Mouse (Mus musculus) G1E (cell line): ENCODE results near the gene Kcnip4. TPM values are rescaled to one million over a fixed set of nuclear protein-coding genes. Genes with fewer than 3 reads are reported as not detected.

Experiments
- ATAC-seq: 2 replicates; pipeline ENCODE4 v1.8.0; 2016; ENCODE audit warnings: mild to moderate bottlenecking; ENCODE audit not compliant: insufficient number of reproducible peaks, poor library complexity, low FRiP score, severe bottlenecking; ENCODE audit errors: extremely low read depth
- DNase-seq: peaks from one replicate; pipeline ENCODE4 v3.0.0; 2012; ENCODE audit warnings: low spot score
- H3K27me3 ChIP-seq: 2 replicates; pipeline ENCODE4 v1.6.1; 2012; ENCODE audit warnings: mild to moderate bottlenecking, low read length, inconsistent platforms; ENCODE audit not compliant: insufficient read depth
- H3K36me3 ChIP-seq: replicated peaks from 2 replicates; pipeline ENCODE3; 2012; ENCODE audit warnings: mild to moderate bottlenecking, inconsistent platforms
- H3K4me1 ChIP-seq: 2 replicates; pipeline ENCODE4 v1.6.1; 2012; ENCODE audit warnings: low read depth, low read length, inconsistent platforms, mixed read lengths; ENCODE audit not compliant: insufficient read depth
- H3K4me3 ChIP-seq: 2 replicates; pipeline ENCODE4 v1.5.1; 2012; ENCODE audit warnings: low read depth, mild to moderate bottlenecking, inconsistent platforms, low read length, moderate library complexity, mixed read lengths
- H3K9me3 ChIP-seq: replicated peaks from 2 replicates; pipeline ENCODE4 v1.6.1; 2012; ENCODE audit warnings: inconsistent platforms
- CTCF ChIP-seq: IDR thresholded peaks from 2 replicates; pipeline ENCODE4 v1.5.1; 2012; ENCODE audit warnings: low read depth, low read length, inconsistent platforms, mixed read lengths
- GATA1 ChIP-seq: IDR thresholded peaks from 2 replicates; pipeline ENCODE4 v1.6.1; 2012; ENCODE audit warnings: borderline replicate concordance, low read length, inconsistent platforms, mixed read lengths
- GATA2 ChIP-seq: IDR thresholded peaks from 2 replicates; pipeline ENCODE4 v1.6.1; 2012; ENCODE audit warnings: low read depth, low read length, inconsistent platforms, borderline replicate concordance
- POLR2AphosphoS5 ChIP-seq: IDR thresholded peaks from 2 replicates; pipeline ENCODE4 v1.6.1; 2012; ENCODE audit warnings: low read depth, low read length, inconsistent platforms; ENCODE audit not compliant: insufficient replicate concordance
- TAL1 ChIP-seq: conservative IDR thresholded peaks from 2 replicates; pipeline ENCODE4 v1.6.1; 2012; ENCODE audit warnings: low read depth, low read length, inconsistent platforms, mixed read lengths
- polyA plus RNA-seq: library from polyadenylated mRNA; stranded (reverse); fragments of >175 nt; gene quantifications from 2 replicates; pipeline ENCODE4 v1.2.3, GENCODE M21; 2012
- total RNA-seq, 2 experiments: library from RNA; stranded (forward) in 1 of 2; stranded (reverse) in 1 of 2; fragments of 200-1000 nt in 1 of 2; fragments of >200 nt in 1 of 2; fragmentation: Nextera tagmentation in 1 of 2; gene quantifications; 2 replicates each; pipeline ENCODE4 v1.2.3; 2014 to 2017

Kcnip4 gene
- total and polyA plus RNA-seq, 3 experiments = 0.05 to 0.38 TPM; not detected in 1

DNA sequence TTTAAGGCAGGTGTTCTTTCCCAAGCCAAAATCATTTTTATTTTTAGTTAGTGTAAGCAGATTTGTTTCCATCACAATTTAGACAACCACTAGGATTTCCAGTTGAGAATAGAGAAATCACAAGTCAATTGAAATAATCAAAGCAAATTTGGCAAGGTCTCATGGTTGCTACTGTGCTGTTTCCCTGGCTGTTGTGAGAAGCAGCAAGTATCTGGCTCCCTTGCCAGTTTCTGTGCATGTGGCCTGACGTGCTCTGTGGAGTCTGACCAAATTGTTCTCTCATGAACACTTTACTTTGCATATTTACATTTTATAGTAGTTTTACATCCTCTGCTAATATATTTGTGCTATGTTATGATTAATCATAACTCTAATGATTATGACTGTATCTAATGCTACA lies 217.9 kb downstream of the Kcnip4 start:
- Histone ChIP-seq H3K4me1 (no peaks in the 10 kb centered on the region), H3K9me3 (no peaks in the 10 kb centered on the region), H3K36me3 (no peaks in the 10 kb centered on the region), H3K27me3 (no peaks in the 10 kb centered on the region; the same call in 1 of the 2 replicates), H3K4me3 (no peak overlapping the region)
- DNase-seq = no peak
- TF ChIP-seq TAL1 (no peak), GATA2 (no peak), CTCF (no peak), GATA1 (no peak), POLR2AphosphoS5 (no peak)
- ATAC-seq = no peak

DNA sequence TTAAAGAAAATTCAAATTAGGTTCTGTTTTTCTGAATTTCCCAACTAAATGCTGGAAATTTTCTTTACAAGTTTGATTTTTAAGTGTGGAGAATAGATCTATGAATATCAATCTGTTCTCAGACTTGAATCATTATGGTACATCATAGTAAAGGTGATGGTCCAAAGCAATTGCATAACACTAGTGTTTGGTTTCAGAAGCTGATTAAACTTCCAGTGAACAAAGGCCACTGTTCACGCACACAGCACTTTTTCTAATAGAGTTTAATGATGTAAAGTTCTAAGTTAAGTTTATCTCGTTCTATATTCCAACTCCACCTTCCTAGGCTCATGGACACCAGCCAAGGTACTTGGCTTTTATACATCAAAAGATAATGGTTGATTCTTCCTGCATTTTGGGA lies 219.4 kb downstream of the Kcnip4 start:
- DNase-seq (no peak), ATAC-seq (no peak)
- Histone ChIP-seq H3K36me3 (no peaks in the 10 kb centered on the region), H3K4me3 (no peak overlapping the region), H3K27me3 (no peaks in the 10 kb centered on the region), H3K9me3 (no peaks in the 10 kb centered on the region), H3K4me1 (no peaks in the 10 kb centered on the region)
- TF ChIP-seq GATA2 (no peak), POLR2AphosphoS5 (no peak), TAL1 (no peak), CTCF (no peak), GATA1 (no peak)

DNA sequence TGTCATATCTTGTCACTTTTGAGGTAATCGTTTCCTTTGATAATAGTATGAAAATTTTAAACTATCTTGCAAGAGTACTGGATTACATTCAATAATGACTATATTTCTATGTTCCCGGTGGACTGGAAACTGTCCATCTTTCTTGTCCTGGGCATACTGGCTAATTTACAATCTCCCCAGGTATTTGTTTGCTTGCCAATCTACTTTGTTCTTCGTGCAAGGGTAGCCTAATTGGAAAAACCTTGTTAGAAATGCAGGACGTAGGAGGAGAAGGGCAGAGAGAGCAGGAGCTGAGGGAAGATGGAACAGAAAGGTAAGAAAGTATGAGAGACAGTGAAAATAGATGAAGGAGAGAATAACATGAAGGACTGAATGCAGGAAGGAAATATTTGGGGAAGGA lies 226.1 kb downstream of the Kcnip4 start:
- ATAC-seq (no peak), DNase-seq (no peak)
- no peaks in the 10 kb centered on the region for H3K4me1 ChIP-seq
- H3K4me3 ChIP-seq = no peak overlapping the region
- H3K9me3 ChIP-seq = no peaks in the 10 kb centered on the region
- H3K36me3 ChIP-seq = no peaks in the 10 kb centered on the region
- TF ChIP-seq CTCF = no peak
- TF ChIP-seq TAL1 = no peak
- TF ChIP-seq POLR2AphosphoS5 = no peak
- no peak for TF ChIP-seq GATA2
- no peak for TF ChIP-seq GATA1
- H3K27me3 ChIP-seq = no peaks in the 10 kb centered on the region

DNA sequence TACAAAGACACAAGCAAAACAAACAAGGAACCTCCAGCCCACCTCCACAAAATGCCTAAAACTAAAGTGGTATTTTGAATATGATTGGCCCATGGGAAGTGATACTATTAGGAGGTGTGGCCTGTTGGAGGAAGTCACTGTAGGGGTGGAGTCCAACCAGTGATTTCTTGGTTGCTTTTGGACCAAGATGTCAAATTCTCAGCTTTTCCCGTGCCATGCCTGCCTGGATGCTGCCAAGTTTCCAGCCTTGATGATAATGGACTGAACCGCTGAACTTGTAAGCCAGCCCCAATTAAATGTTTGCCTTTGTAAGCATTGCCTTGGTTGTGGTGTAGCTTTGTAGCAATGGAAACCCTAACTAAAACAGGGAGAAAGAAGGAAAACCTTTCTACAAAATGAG lies 232.3 kb downstream of the Kcnip4 start:
- no peak overlapping the region for H3K4me3 ChIP-seq
- H3K36me3 ChIP-seq = no peaks in the 10 kb centered on the region
- H3K27me3 ChIP-seq = no peaks in the 10 kb centered on the region
- no peaks in the 10 kb centered on the region for H3K4me1 ChIP-seq
- ATAC-seq = no peak
- no peak for DNase-seq
- no peak for TF ChIP-seq TAL1
- H3K9me3 ChIP-seq = no peaks in the 10 kb centered on the region

DNA sequence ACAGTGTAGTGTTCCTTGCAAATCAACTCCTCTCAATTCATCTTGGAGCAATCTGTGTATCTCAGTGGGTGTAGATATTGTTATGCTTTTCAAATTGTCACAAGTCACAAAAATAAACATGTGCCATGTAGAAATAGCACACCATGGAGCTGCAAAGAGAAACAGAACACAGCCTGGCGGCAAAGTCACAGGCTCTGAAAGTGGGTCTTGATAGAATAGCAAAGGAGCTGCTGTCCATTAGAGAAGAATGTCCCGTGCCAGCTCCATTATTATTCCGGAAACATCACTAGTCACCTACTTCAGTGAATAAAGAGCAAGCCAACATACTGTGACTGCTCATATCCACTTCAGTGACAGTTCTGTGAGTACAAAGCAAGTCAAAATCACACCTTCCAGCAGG lies 232.9 kb downstream of the Kcnip4 start:
- H3K4me3 ChIP-seq = no peak overlapping the region
- no peak for ATAC-seq
- no peaks in the 10 kb centered on the region for H3K27me3 ChIP-seq
- no peaks in the 10 kb centered on the region for H3K36me3 ChIP-seq
- no peaks in the 10 kb centered on the region for H3K4me1 ChIP-seq
- DNase-seq = no peak
- TF ChIP-seq GATA1 (no peak), POLR2AphosphoS5 (no peak), GATA2 (no peak), CTCF (no peak), TAL1 (no peak)
- H3K9me3 ChIP-seq = no peaks in the 10 kb centered on the region

DNA sequence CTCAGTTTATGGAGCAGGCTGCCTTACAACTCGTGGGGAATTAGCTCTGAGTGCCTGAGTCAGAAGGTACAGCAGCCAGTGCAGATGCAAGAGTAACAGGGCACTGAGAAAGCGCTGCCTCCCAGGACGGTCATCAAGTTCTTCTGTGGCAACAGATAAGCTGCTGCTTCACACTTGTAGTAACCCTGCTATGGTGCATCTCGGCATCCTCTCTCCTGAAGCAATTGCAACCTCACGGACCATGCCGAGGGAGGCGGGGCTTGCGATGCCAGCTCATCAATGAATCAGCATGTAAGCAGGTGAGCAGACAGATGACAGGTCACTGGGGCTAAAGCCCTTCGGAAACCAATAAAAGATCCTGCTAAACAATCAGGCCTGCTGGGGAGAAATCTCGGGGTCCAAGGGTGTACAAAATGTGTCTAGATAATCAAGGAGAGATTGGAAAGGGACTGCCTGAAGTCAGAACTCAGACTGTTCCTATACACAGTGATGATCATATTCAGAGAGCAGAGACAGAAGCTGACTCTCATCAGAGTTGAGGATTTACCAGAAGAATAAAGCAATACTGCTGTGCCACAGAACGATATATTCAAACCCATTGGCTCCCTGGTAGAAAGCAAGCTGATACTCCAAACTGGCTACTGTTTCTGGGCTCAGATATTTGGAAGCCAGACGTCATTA lies 239.1 kb downstream of the Kcnip4 start:
- H3K4me3 ChIP-seq = no peak overlapping the region
- TF ChIP-seq TAL1 = no peak
- no peak for TF ChIP-seq GATA2
- TF ChIP-seq POLR2AphosphoS5 = no peak
- TF ChIP-seq CTCF = no peak
- no peak for TF ChIP-seq GATA1
- no peak for ATAC-seq

DNA sequence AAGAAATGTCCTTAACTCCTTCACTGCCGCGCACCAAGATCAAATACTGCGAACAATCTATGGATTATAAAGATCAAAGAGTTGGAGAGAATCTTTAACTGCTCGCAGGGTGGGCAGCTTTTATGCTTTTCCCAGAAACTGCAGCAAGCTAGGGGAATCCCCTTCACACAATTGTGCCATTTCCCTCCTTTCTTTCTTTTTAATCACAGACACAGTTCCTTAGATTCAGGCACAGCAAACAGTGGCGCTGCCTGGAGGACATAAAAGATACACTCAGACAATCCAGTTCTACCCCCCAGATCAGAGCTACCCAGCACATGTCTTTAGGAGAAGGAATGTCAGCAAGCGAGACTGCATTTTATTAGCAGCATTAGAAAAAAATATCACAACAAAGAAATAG lies 239.9 kb downstream of the Kcnip4 start:
- Histone ChIP-seq H3K4me3 (no peak overlapping the region), H3K9me3 (no peaks in the 10 kb centered on the region), H3K36me3 (no peaks in the 10 kb centered on the region), H3K27me3 (no peaks in the 10 kb centered on the region), H3K4me1 (no peaks in the 10 kb centered on the region)
- TF ChIP-seq POLR2AphosphoS5 (no peak), GATA1 (no peak), CTCF (no peak), GATA2 (no peak), TAL1 (no peak)
- ATAC-seq (no peak), DNase-seq (no peak)

More for the DNA sequence above, 239.1 kb downstream of the Kcnip4 start:
- Histone ChIP-seq H3K4me1 (no peaks in the 10 kb centered on the region), H3K9me3 (no peaks in the 10 kb centered on the region), H3K36me3 (no peaks in the 10 kb centered on the region), H3K27me3 (no peaks in the 10 kb centered on the region)
- no peak for DNase-seq
